Mouse (Mus musculus) small intestine, adult 2 months (tissue): Measurements from ENCODE around the gene Tab3.

Experiments
- CTCF ChIP-seq: fragments of 200-500 bp; IDR thresholded peaks from 2 replicates; pipeline ENCODE4 v1.5.1; 2012; ENCODE audit warnings: low read depth, mild to moderate bottlenecking, control low read depth, inconsistent platforms, low read length, moderate library complexity, mixed read lengths; ENCODE audit not compliant: insufficient replicate concordance, insufficient read length; ENCODE audit errors: extremely low read depth
- POLR2A ChIP-seq: fragments of 200-500 bp; IDR thresholded peaks from 2 replicates; pipeline ENCODE4 v1.6.1; 2012; ENCODE audit warnings: low read depth, mild to moderate bottlenecking, control low read depth, inconsistent platforms, low read length, moderate library complexity

DNA sequence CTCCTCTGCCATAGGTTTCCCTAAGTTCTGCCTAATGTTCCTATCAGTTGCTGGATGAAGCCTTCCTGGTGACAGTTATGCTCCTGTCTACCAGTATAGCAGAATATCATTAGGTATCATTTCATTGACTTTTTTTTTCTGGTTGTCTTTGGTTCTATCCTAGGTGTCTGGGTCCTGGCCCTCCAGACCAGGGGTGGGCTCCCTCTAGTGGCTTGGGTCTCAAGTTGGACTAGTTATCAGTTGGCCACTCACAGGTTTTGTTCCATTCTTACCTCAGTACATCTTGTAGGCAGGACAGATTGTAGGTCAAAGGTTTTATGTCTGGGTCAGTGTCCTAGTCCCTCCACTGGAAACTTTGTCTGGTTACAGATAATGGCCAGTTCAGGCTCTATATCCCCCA is 11.8 kb downstream of the Tab3 start:
- TF ChIP-seq POLR2A, result no peak
- peak; percentile 9; the same call in 1 of the 2 replicates for TF ChIP-seq CTCF
